Mouse (Mus musculus): ENCODE data around the gene Defb15.
"Not testable (repeated sequence)": the region's sequence is repeated elsewhere in the genome, so short reads cannot be mapped to it uniquely, and the experiment has no call there.

The Defb15 gene

GRCm38 (mm10) chr8:21932610-21933009 is at the start of gene Defb15:
Defb15 (minus strand) TSS chr8:21932710.
- no peak for DNase-seq

GRCm38 (mm10) chr8:21981664-21982337 is 49.3 kb upstream of the Defb15 start:
- peak; percentile 31 for DNase-seq

GRCm38 (mm10) chr8:21978193-21978592 is 45.7 kb upstream of the Defb15 start:
- DNase-seq, result peak; percentile 57

GRCm38 (mm10) chr8:21969475-21969874 is 37.0 kb upstream of the Defb15 start, which contains the start of gene Ccdc70:
Ccdc70 (plus strand) TSS chr8:21969775.
- no peak for DNase-seq

GRCm38 (mm10) chr8:21966646-21967045 is 34.1 kb upstream of the Defb15 start:
- no peak for DNase-seq

GRCm38 (mm10) chr8:21958414-21958813 is 25.9 kb upstream of the Defb15 start, which contains the start of gene Fam90a1a:
Fam90a1a (plus strand) TSS chr8:21958714.
- DNase-seq, result no peak

GRCm38 (mm10) chr8:21956336-21956735 is 23.8 kb upstream of the Defb15 start:
- no peak for DNase-seq

GRCm38 (mm10) chr8:21955321-21955720 is 22.8 kb upstream of the Defb15 start:
- no peak for DNase-seq

- no peak for DNase-seq
Observed at GRCm38 (mm10) chr8:21947311-21948017, 15.0 kb upstream of the Defb15 start.

- no peak for DNase-seq
Observed at GRCm38 (mm10) chr8:21946462-21946861, 14.0 kb upstream of the Defb15 start, which contains the start of gene Defb13. Defb13 (plus strand) TSS chr8:21946762.

GRCm38 (mm10) chr8:21938052-21938451 is 5.5 kb upstream of the Defb15 start, which contains the start of gene Defb35:
Defb35 (plus strand) TSS chr8:21938352.
- not testable (repeated sequence) for DNase-seq

GRCm38 (mm10) chr8:21930754-21931153 is 1.8 kb downstream of the Defb15 start:
- not testable (repeated sequence) for DNase-seq

- DNase-seq, result peak; percentile 15
Observed at GRCm38 (mm10) chr8:21915625-21916024, 16.9 kb downstream of the Defb15 start.

- no peak for DNase-seq
Observed at GRCm38 (mm10) chr8:21912554-21912953, 20.0 kb downstream of the Defb15 start.

- no peak for DNase-seq
Observed at GRCm38 (mm10) chr8:21911931-21912330, 20.6 kb downstream of the Defb15 start.

GRCm38 (mm10) chr8:21906290-21906689 is 26.2 kb downstream of the Defb15 start, which contains the start of gene Defb11:
Defb11 (minus strand) TSS chr8:21906412.
- DNase-seq, result not testable (repeated sequence)

- not testable (repeated sequence) for DNase-seq
Observed at GRCm38 (mm10) chr8:21885321-21885720, 47.2 kb downstream of the Defb15 start, which contains the start of gene Defb9. Defb9 (minus strand) TSS chr8:21885421.

Data from layer of hippocampus, adult 9-11 months (tissue).